Mouse (Mus musculus) liver, postnatal 0 days (tissue): Measurements from ENCODE around the gene Limd2.

Source experiments
- CTCF ChIP-seq: sonication (generic); IDR thresholded peaks from 2 replicates; pipeline ENCODE4 v1.5.1; 2016; ENCODE audit warnings: antibody characterized with exemption, low read depth
- EP300 ChIP-seq: IDR thresholded peaks from 2 replicates; pipeline ENCODE4 v1.6.1; 2016; ENCODE audit warnings: antibody characterized with exemption, low read depth, mild to moderate bottlenecking

- TF ChIP-seq EP300, result no peak
- TF ChIP-seq CTCF, result no peak
Observed at GRCm38 (mm10) chr11:106167435-106167834, 6.8 kb upstream of the Limd2 start.
